Mouse (Mus musculus) frontal cortex, adult 2 months (tissue): Measurements from ENCODE around the gene Rnf207. TPM values are rescaled to one million over a fixed set of nuclear protein-coding genes. Genes with fewer than 3 reads are reported as not detected.
A peak's percentile ranks its signal among the peaks of the same experiment; 100 is the strongest.

Experiments
- DNase-seq, 2 experiments: peaks; one replicate each; pipeline ENCODE4 v3.0.0; 2022; ENCODE audit warnings: low spot score in 1 of 2; ENCODE audit errors: extremely low spot score in 1 of 2
- polyA plus RNA-seq: library from polyadenylated mRNA; depleted of rRNA; stranded (reverse); fragments of >200 nt; gene quantifications from 2 replicates; pipeline ENCODE4 v1.2.3, GENCODE M21; 2012

Gene Rnf207
- polyA plus RNA-seq, 1 experiment, result 20.9 TPM

DNA sequence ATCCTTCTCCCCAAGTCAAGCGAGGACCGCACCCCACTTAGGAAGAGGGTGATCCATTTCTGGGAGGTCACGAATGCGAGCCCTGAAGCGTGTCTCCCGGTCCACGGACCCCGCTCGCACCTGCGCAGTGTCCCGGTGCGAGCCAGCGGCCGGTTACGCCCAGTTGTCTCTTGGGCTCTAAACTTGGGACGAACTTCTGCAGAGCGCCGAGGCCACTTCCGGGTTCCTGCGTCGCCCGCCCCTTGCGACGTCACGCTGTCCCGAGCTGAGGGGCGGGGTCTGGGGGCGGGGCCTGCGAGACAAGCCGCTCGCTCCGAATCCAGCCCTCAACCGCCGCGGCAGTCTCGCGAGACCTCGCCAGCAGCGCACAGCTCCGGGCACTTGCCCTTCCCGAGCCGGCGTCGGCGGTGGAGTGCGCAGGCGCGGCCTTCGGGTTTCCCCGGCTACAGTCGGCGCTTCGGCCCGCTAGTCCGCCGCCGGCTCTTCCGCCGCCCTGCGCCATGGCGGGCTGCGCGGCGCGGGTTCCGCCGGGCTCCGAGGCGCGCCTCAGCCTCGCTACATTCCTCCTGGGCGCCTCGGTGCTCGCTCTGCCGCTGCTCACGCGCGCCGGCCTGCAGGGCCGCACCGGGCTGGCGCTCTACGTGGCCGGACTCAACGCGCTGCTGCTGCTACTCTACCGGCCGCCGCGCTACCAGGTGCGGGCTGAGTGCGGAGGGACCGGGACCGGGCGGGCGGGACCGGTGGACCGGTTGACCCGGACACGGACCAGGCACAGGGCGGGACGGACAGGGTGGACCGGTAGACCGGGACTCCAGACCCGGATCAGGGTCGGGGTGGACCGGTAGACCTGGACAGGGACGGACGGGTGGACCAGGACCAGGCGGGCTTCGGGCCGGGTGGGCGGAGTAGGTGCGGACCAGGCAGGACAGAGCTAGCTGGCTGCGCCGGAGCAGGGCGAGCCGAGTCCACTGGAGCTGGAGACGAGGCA is 21.6 kb downstream of the Rnf207 start, which contains the start of gene Icmt:
Gene Icmt (plus strand): TSS at position 354 of the 988 bp plus-strand sequence.
- peak; percentile 95 to 99 for DNase-seq

DNA sequence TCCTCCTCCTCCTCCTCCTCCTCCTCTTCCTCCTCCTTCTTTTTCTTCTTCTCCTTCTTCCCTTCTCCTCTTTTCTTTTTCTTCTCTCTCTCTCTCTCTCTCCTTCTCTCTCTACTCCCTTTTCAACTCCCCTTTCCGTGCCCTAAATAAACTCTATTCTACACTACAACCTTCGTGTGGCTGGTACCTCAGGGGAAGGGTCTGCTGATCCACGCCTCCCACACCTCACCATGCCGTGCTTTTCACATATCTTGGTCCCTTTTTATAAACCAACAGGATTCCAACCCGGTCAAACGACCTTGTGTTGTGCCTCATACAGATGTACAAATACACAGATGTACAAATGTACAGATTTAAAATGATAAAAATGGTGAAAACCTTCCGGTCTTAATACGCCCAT is 22.4 kb downstream of the Rnf207 start:
- DNase-seq, result no peak

DNA sequence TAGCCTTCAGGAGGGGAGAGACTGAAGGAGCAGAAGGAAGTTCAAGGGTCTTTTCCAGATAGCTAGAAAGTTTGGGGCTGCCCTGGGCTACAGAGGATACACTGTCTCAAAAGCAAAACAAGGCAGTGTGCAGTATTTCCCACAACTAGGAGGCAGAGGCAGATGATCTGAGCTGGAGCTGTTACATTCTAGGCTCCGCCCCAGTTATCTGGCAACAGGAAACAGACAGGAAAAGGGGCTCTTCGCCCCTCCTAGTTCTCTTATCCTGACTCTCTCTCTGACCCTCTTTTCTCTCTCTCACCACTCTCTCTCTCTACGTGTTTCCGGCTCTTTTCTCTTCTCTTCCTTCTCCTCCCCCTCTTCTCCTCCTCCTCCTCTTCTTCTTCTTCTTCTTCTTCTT is 22.9 kb downstream of the Rnf207 start:
- no peak for DNase-seq

DNA sequence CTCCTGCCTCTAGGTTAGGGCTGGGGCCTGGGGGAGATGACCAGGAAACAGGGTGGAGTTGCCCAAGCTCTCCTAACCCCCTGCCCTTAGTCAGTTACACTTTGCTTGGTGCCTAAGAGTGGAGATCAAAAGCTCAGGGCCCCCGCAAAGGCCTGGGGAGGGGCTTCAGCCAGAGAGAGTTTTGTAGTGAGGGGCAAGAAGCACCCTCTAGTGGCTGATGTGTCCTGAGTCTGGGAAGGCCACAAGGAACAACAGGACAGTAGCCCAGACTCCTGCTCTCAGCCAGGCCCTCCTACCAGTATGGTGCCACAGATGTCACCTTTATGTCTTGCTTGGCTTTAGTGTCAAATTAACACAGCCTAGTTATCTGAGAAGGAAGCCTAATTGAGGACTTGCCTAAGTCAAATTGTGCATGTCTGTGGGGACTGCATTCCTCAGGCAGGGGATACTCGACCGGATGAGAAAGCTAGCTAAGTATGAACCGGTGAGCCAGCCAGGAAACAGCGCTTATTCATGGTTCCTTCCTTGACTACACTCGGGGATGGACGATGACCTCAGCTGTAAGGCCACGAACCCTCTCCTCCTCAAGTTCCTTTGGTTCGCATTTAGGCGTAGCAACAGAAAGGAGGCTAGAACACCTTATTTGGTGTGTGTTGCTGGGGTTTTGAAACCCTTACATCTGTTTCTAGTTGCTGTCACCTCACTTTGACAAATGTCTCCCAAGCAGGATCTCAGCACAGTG is 24.4 kb downstream of the Rnf207 start:
- DNase-seq, result no peak

DNA sequence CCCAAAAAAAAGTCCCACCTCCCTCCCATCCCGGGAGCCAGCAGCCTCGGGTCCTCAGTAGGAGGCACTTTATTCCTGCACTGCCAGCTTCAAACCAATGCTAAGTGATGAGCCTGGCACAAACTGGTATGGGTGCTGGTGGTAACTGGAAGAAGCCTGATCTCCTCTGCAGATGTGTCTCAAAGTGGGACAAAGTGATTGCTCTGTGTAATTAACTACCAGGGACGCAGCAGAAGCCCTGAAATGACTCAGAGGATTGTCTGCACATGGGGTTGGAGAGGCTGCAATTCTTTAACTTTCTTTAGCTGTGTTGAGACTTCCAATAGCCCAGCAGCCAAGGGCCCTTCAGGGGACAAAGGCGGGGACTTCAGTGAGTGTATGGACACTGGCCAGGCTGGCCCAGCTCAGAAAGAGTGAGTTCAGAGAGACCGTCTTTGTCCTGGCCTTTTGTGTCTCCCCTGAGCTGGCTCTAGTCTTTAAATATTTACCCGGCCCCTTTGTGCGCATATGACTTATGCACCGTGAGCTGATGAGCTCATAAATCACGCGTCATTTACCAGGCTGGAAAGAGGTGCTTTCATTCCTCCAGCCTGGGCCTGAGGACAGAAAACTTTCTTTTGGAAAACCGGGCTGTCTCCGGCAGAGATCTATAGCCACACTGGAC is 26.6 kb downstream of the Rnf207 start:
- no peak for DNase-seq

DNA sequence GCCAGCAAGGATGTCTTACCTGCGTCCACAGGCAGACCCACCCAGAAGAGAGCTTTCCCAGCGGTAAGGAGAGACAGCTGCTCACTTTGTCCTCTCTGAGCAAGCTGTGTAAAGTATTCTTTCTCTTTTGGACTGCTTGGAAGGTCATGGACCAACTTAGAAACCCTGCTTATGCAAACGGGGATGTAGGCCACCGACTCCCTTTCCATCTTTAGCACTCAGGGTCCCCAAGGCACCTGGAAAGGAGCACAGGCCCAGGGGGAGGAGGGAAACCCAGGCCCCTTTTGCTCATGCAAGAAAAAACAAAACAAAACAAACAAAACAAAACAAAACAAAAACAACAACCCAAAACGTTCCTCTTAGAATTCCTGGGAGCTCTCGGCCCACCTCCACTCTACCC is 27.2 kb downstream of the Rnf207 start, which contains the start of gene Hes3:
Gene Hes3 (minus strand): TSS at position 101 of the 400 bp plus-strand sequence.
- DNase-seq, result no peak

DNA sequence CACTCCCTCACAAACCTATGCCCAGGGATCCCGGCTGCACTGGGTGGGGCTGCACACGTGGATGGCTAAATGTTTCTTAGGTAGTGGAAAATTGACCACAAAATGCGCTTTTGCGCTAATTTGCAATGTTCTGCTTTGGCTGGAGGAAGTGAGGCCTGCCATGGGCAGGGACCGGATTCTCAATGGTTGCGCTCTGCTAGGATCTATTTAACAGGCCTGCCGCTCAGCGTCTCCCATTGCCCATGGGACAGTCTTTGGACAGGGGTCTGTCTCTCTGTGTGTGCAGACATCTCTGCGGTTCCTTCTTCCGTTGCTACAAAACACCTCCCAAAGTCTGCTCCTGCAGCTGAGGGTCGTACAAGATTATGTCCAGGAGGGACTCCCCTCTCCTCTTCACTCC is 27.8 kb downstream of the Rnf207 start:
- DNase-seq, result no peak

DNA sequence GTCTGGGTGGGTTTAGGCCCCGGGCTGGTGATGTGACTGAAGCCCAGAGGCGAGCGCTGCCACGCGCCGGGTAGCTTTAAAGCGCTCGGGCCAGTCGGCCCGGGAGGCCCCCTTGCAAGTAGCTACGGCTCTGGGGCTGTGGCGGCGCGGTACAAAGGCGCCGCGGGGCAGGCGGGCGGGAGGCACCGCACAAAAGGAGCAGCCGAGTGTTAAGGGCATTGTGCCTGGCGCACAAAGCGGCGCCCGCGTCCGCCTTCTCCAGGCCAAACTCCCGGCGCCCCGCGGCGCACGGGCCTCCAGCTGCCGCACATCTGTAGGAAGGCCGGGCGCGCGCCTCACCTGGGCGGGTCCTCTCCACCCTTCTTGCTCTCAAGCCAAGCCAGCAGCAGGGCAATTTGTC is 28.4 kb downstream of the Rnf207 start:
- DNase-seq, result no peak

DNA sequence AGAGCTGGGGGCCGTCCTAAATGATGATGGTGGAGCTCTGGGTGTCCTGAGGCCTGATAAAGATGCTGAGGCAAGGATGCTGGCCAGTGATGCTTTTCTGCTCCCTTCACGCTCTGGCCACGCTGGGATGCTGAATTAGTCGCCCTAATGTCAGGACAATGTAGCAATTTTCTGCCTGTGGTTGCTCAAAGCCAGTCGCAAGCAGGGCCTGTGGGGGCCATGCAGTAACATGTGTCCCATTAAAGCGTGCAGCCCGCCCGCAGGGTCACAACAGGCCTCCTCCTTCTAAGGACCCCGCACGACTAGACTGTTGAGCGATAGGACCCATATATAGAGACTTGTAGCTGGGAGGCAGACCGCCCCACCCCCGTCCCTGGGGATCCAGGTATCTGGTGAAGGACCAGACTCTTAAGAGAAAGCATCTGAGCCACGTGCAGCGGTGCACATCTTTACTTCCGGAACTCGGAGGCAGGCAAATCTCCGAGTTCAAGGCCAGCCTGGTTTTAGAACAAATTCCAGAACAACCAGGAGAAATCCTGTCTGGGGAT is 30.3 kb downstream of the Rnf207 start:
- DNase-seq, result no peak

DNA sequence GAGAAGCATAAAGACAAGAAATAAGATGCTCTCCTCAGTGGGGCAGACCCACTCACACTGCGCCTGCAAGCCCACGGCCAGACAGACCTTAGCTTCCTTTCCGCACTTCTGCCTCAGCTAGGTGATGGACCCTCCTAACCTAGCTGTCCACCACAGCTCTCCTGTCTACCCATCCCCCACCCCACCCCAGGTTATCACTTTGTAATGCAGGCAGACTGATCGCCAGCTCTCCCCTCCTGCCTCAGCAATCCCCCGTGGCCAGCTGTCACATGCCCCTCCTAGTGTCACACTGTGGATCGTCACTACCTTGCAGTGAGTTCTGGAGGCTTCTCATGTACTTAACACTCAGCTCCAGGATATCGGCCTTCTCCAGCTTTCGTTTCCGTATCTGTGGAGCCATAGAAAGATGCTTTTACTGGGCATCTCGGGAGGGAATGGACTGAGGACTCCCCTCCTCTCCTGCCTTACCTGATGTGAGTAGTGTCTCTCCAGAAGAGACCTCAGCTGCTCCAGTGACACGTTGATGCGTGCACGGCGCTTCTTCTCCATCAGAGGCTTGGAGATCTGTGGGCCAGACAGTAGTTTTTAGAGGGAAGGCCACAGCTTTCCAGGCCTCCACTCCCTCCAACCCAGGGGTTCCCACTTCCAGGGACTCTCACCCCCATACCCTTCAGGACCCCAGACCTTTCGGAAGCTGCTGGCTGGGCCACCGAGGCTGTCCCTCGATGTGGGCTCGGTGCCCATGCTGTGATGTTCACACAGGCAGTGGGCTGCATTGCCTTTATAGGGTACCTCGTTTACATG is 31.3 kb downstream of the Rnf207 start:
- DNase-seq, result no peak

DNA sequence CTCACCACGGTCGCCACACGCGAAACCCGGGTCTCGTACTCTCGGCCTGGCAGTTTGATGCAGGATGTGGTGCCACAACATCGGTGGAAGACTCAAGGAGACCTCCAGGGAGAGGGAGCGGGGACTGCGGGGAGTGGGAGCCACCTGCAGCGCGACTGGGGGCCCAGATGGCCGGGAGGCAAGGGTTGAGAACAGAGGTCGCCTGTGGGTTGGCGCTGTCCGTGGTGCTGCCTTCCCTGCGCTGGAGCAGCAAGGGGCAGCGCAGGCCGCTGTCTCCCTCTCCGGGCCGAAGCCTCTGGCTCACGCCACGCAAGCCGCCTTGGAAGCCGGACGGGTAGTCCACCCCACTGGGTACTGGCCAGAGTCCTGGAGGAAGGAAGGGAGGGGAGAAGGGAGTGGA is 31.9 kb downstream of the Rnf207 start:
- DNase-seq, result peak in 1 of 2 experiments; percentile 45

DNA sequence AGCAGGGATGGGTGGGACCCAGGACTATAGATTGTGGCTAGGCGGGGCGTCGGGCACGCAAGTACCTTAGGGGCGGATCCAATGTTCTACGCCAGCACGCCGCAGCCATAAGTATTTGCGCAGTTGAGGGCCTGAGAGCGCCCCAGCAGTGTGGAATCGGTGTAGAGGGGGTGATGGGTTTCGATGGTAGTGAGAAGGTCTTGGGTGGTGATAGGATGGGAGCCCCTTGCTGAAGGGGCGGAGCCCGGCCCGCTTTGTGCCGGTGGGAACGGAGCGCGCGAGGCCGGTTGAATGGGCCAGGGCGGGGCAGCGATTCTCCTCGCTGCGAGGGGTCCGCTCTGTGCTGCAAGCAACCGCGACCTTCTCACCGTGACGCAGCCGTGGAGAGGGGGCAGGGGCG is 32.6 kb downstream of the Rnf207 start:
- DNase-seq, result peak in 1 of 2 experiments; percentile 54

DNA sequence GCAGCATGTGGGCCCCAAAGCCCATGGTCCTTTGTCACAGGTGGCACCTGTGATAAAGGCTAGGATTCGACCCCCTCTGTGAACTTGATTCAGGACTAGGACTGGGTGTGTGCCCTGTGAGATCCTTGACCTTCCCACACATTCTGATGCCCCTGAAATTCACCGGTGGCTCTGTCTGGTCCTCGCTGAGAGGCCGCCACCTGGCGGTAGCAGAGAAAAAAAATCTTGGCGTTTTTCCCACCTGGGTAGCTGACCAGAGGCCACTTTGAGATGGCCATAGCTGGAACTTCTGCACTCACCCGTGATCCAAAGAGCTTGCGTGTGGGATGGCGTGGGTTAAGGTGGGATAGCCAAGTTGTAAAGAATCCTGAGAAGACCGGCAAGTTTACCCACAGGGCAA is 33.3 kb downstream of the Rnf207 start:
- peak in 1 of 2 experiments; percentile 78 for DNase-seq

DNA sequence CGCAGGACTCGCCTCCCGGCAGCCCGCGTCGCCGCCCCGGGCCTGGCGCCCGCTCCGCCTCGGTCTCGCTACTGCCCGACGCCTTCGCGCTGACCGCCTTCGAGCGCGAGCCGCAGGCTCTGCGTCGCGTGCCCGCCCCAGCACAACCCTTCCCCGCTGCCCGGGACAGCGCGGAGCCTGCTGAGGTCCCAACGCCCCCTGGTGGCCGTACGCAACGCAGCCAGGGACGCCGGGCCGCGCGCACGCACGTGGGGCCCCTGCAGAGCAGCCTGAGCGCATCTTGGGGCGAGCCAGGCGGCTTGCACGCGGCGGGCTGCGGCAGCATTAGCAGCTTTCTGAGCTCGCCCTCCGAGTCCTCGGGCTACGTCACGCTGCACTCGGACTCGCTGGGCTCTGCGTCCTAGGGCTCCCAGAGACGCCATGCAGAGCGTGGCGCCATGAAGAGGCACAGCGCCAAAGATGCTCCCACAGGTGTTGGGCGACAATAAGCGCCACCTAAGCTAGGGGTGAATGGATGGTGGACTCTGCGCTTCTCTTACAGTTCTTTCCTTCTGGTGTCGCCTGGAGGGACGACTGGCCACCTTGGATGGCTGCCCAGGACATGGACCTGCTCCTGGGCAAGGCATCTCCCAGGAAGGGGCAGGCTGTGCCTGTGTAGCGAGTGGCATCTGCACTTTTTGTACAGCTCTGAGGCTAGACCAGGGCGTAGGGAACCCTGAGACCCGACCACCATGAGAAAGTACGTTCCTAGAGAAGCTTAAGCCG is 35.4 kb downstream of the Rnf207 start:
- DNase-seq, result peak in 1 of 2 experiments; percentile 86

DNA sequence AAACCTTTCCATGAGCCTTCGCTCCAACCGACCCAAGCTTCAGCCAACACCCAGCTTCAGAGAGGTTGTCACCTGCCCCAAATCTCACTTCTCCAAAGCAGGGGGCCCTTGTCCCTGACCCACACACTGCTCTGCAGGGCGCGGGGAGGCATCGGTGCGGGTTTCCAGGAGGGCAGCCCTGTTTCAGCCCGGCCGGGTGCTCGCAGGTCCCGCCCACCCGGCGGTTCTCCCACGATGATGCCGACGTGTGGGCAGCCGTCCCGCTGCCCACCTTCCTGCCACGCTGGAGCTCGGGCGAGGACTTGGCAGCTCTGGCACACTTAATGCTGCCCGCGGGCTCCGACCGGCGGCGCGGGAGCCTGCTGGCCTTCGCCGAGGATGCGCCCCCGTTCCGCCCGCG is 36.1 kb downstream of the Rnf207 start:
- no peak for DNase-seq

DNA sequence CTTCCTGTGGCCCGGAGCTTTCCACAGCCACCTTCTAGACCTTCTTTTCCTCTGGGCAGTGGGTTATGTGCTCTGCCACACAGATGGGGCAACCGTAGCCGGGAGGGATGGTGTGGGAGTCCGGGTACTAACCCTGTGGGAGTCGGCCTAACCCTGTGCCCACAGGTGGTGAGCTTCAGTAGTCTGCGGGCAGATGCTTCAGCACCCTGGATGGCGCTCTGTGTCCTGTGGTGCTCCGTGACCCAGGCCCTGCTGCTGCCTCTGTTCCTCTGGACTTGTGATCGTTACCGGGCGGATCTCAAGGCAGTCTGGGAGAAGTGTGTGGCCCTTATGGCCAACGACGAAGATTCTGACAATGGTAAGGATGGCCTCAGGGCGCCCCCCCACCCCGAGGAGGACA is 37.2 kb downstream of the Rnf207 start:
- no peak for DNase-seq

DNA sequence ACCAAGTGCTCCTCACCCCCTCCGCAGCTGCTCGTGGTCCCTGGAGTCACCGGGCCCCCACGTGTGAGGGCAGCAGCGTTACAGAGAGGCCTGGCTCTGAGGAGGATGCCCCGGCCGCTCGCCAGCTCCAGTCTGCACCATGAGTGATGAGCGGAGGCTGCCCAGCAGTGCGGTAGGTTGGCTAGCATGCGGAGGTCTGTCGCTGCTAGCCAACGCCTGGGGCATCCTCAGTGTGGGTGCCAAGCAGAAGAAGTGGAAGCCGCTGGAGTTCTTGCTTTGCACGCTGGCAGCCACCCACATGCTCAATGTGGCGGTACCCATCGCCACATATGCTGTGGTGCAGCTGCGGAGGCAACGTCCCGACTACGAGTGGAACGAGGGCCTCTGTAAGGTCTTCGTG is 39.8 kb downstream of the Rnf207 start:
- peak in 1 of 2 experiments; percentile 69 for DNase-seq

DNA sequence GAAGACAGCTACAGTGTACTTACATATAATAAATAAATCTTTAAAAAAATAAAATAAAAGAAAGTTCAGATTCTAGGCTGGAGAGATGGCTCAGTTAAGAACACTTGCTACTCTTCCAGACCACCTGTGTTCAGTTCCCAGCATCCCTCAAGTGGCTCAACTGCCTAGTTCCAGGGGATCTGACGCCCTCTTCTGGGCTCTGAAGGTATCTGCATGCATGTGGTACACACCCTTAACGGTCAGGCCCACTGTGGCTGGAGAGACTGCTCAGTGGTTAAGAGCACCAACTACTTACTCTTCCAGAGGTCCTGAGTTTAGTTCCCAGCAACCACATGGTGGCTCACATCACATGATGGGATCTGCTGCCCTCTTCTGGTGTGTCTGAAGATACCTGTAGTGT is 40.9 kb downstream of the Rnf207 start:
- no peak for DNase-seq
